In genomic region chr2:28908389-28909153, GRCm38 (mm10) we compare ENCODE assay signal across 8 mouse cellular contexts. TPM values are rescaled to one million over a fixed set of nuclear protein-coding genes. Genes with fewer than 3 reads are reported as not detected.
DNase-seq lines count a peak whose midpoint lies in the region; ATAC-seq and TF ChIP-seq lines count a peak whose summit lies in the region.

No protein-coding gene starts in this region.

- no peak for TF ChIP-seq POLR2A in testis, adult 2 months (IDR thresholded peaks at IDR 0.05; ENCODE audit: control insufficient read depth, low read depth, low read length)
- no peak for TF ChIP-seq POLR2A in myocyte (IDR thresholded peaks at IDR 0.05; ENCODE audit: insufficient read length, low read depth)

- H3K79me2 ChIP-seq in myocyte (ENCODE audit: control insufficient read depth, insufficient read depth): no peaks in the 10 kb centered on the region

- no peaks in the 10 kb centered on the region for H3K36me3 ChIP-seq in testis, adult 2 months (ENCODE audit: control insufficient read depth, insufficient read depth, low read length)
- H3K36me3 ChIP-seq in forebrain, postnatal 0 days (ENCODE audit: insufficient read depth): peaks cover 20% of the 10 kb centered on the region
- peaks cover 16% of the 10 kb centered on the region for H3K36me3 ChIP-seq in kidney, embryonic 15.5 days
- H3K36me3 ChIP-seq in myocyte (ENCODE audit: control insufficient read depth, insufficient read depth): no peaks in the 10 kb centered on the region

- no peak for TF ChIP-seq CTCF in testis, adult 2 months (IDR thresholded peaks at IDR 0.05; ENCODE audit: control insufficient read depth, insufficient read depth, insufficient replicate concordance, low read depth, low read length)
- TF ChIP-seq CTCF in forebrain, postnatal 0 days (IDR thresholded peaks at IDR 0.05; ENCODE audit: low read depth): no peak

- no peak for DNase-seq in testis, postnatal 14 days (ENCODE audit: low spot score)
- no peak for DNase-seq in forebrain, postnatal 0 days
- DNase-seq in spleen, postnatal 4 days (ENCODE audit: low spot score in 2 of 2): no peak
- no peak for DNase-seq in layer of hippocampus, adult 9-10 months (ENCODE audit: low spot score)
- no peak for DNase-seq in urinary bladder, postnatal 25 days (ENCODE audit: low spot score)

- H3K27ac ChIP-seq in testis, adult 2 months (ENCODE audit: control insufficient read depth, insufficient read depth, low read depth, low read length): no peak overlapping the region
- no peak overlapping the region for H3K27ac ChIP-seq in forebrain, postnatal 0 days (ENCODE audit: low read depth, low read length)
- no peak overlapping the region for H3K27ac ChIP-seq in kidney, embryonic 15.5 days

- H3K4me3 ChIP-seq in testis, adult 2 months (ENCODE audit: control insufficient read depth, low read depth, low read length): peak overlapping the region; percentile 10; the same call in 1 of the 2 replicates
- no peak overlapping the region for H3K4me3 ChIP-seq in forebrain, postnatal 0 days (ENCODE audit: low read depth, low read length)
- H3K4me3 ChIP-seq in kidney, embryonic 15.5 days (replicated peaks): peak overlapping the region; percentile 31
- H3K4me3 ChIP-seq in myocyte: no peak overlapping the region

- peak overlapping the region; percentile 1; the same call in 1 of the 2 replicates for H3K4me2 ChIP-seq in forebrain, postnatal 0 days (ENCODE audit: low read depth)
- H3K4me2 ChIP-seq in kidney, embryonic 15.5 days: peak overlapping the region; percentile 58
- H3K4me2 ChIP-seq in myocyte (ENCODE audit: low read depth): no peak overlapping the region

- H3K9me3 ChIP-seq in forebrain, postnatal 0 days (ENCODE audit: low read length): no peaks in the 10 kb centered on the region
- no peaks in the 10 kb centered on the region for H3K9me3 ChIP-seq in kidney, embryonic 15.5 days (replicated peaks)

- WGBS in forebrain, postnatal 0 days: 3% methylated on average over 37 of the region's 39 CpGs
- 1% methylated on average over 39 of the region's 39 CpGs for WGBS in kidney, embryonic 15.5 days

- peaks cover 10% of the 10 kb centered on the region for H3K27me3 ChIP-seq in testis, adult 2 months (ENCODE audit: control insufficient read depth, insufficient read depth, low read length)
- H3K27me3 ChIP-seq in forebrain, postnatal 0 days (ENCODE audit: insufficient read depth, low read length): peaks cover 61% of the 10 kb centered on the region
- H3K27me3 ChIP-seq in kidney, embryonic 15.5 days: peaks cover 79% of the 10 kb centered on the region
- H3K27me3 ChIP-seq in myocyte (ENCODE audit: control insufficient read depth, insufficient read depth, insufficient read length): no peaks in the 10 kb centered on the region

- H3K9ac ChIP-seq in forebrain, postnatal 0 days: no peak overlapping the region
- no peak overlapping the region for H3K9ac ChIP-seq in kidney, embryonic 15.5 days

- H3ac ChIP-seq in myocyte (ENCODE audit: control insufficient read depth, insufficient read length): no peak overlapping the region

- peak; percentile 34; the same call in 1 of the 2 replicates for ATAC-seq in forebrain, postnatal 0 days
- ATAC-seq in kidney, embryonic 15.5 days (replicated peaks; ENCODE audit: low FRiP score): no peak; the same call in 1 of the 2 replicates

- H3K4me1 ChIP-seq in testis, adult 2 months (ENCODE audit: control insufficient read depth, insufficient read depth, low read length): peaks cover 28% of the 10 kb centered on the region
- no peaks in the 10 kb centered on the region for H3K4me1 ChIP-seq in forebrain, postnatal 0 days (ENCODE audit: insufficient read depth)
- peaks cover 29% of the 10 kb centered on the region for H3K4me1 ChIP-seq in kidney, embryonic 15.5 days

TF ChIP-seq in myocyte, 11 proteins besides CTCF, POLR2A, EP300 and RAD21:
- no peak for TF ChIP-seq SRF (IDR thresholded peaks at IDR 0.05; ENCODE audit: control insufficient read depth, insufficient read length, low read depth)
- TF ChIP-seq MYOG (IDR thresholded peaks at IDR 0.05; ENCODE audit: control insufficient read depth in 1 of 3, insufficient read depth in 1 of 3, insufficient read length in 2 of 3, low read depth in 2 of 3): peak in 2 of 3 experiments; percentile 22 to 37
- TF ChIP-seq MYOD1 (IDR thresholded peaks at IDR 0.05; ENCODE audit: control insufficient read depth in 1 of 3, insufficient read length in 2 of 3, low read depth in 2 of 3): peak in 1 of 3 experiments; percentile 56
- TF ChIP-seq TCF3 (IDR thresholded peaks at IDR 0.05; ENCODE audit: insufficient read length, low read depth): no peak

RNA-seq across cellular contexts. Expression of gene Barhl1, which starts 7.9 kb away (rescaled TPM):
- 0.35 and 0.43 TPM in 2 replicates for polyA plus RNA-seq in testis, adult 2 months (2012; rRNA removed)
- 0.38 and 0.57 TPM in 2 replicates for total RNA-seq in forebrain, postnatal 0 days (2014; rRNA removed)
- polyA plus RNA-seq in forebrain, postnatal 0 days (2015; fragmentation: Nextera tagmentation; extraction: Ambion mirVana): 0.16 and 1.0 TPM in 2 replicates
- not detected in 2 replicates for polyA plus RNA-seq in kidney, embryonic 15.5 days (2015; fragmentation: Nextera tagmentation; extraction: Ambion mirVana)
- polyA plus RNA-seq in myocyte (2012; fragmentation: generic; extraction: Trizol): 0.04 TPM

Comparison
In these comparisons a context has a peak if more than half of its experiments do, and no peak if none do; other contexts are left out.
1. H3K4me3 ChIP-seq: peak in testis, adult 2 months (single experiment) and kidney, embryonic 15.5 days (single experiment); none in forebrain, postnatal 0 days (single experiment) and myocyte (single experiment).